Mouse (Mus musculus) T-helper 17 cell (primary cell): ENCODE results near the gene Myh8.

Experiments
- in situ Hi-C, 2 experiments: fragments of 300-600 bp; cut with MboI, MseI; formaldehyde crosslinking; loops; 1 replicate in 1 of 2; 2 replicates in 1 of 2; pipeline ENCODE4 v1.15.1; 2025; ENCODE audit warnings: high pct_unique_total_duplicates in 2 of 2

Myh8 gene

GRCm38 (mm10) chr11:67276601-67277174 lies at the start of gene Myh8:
Gene Myh8, plus strand, starts transcription at chr11:67277124.
- in situ Hi-C loops = no loop called here

GRCm38 (mm10) chr11:67228731-67229130 lies 48.2 kb upstream of the Myh8 start:
- in situ Hi-C loops = no loop called here

GRCm38 (mm10) chr11:67229166-67229565 lies 47.8 kb upstream of the Myh8 start:
- in situ Hi-C loops = no loop called here

- in situ Hi-C loops = no loop called here
Measured at GRCm38 (mm10) chr11:67229946-67230345, 47.0 kb upstream of the Myh8 start.

GRCm38 (mm10) chr11:67235639-67236358 lies 41.1 kb upstream of the Myh8 start:
- in situ Hi-C loops = no loop called here

GRCm38 (mm10) chr11:67236799-67237198 lies 40.1 kb upstream of the Myh8 start:
- in situ Hi-C loops = no loop called here

- in situ Hi-C loops = no loop called here
Measured at GRCm38 (mm10) chr11:67237481-67238079, 39.3 kb upstream of the Myh8 start, which contains the start of gene Myh4. Gene Myh4, plus strand, starts transcription at chr11:67238029.

GRCm38 (mm10) chr11:67241051-67241450 lies 35.9 kb upstream of the Myh8 start:
- in situ Hi-C loops = no loop called here

GRCm38 (mm10) chr11:67253691-67254090 lies 23.2 kb upstream of the Myh8 start:
- in situ Hi-C loops = loop anchor here in 1 of 2 experiments (10.0 kb wide), 1 partner anchor 431 kb away; no protein-coding TSS in a partner anchor

GRCm38 (mm10) chr11:67257048-67257447 lies 19.9 kb upstream of the Myh8 start:
- in situ Hi-C loops = loop anchor here in 1 of 2 experiments (10.0 kb wide), 1 partner anchor 428 kb away; no protein-coding TSS in a partner anchor

GRCm38 (mm10) chr11:67260956-67261355 lies 16.0 kb upstream of the Myh8 start:
- in situ Hi-C loops = no loop called here

GRCm38 (mm10) chr11:67293440-67293839 lies 16.5 kb downstream of the Myh8 start:
- in situ Hi-C loops = no loop called here

GRCm38 (mm10) chr11:67313733-67314452 lies 37.0 kb downstream of the Myh8 start:
- in situ Hi-C loops = no loop called here

- in situ Hi-C loops = no loop called here
Measured at GRCm38 (mm10) chr11:67321358-67321757, 44.4 kb downstream of the Myh8 start, which contains the start of gene Myh13. Gene Myh13, plus strand, starts transcription at chr11:67321658.

GRCm38 (mm10) chr11:67326536-67326935 lies 49.6 kb downstream of the Myh8 start:
- in situ Hi-C loops = no loop called here

GRCm38 (mm10) chr11:67344556-67344955 lies 67.6 kb downstream of the Myh8 start:
- in situ Hi-C loops = loop anchor here in 1 of 2 experiments (10.0 kb wide), 1 partner anchor 350 kb away; no protein-coding TSS in a partner anchor

- in situ Hi-C loops = loop anchor here in 1 of 2 experiments (10.0 kb wide), 1 partner anchor 351 kb away; no protein-coding TSS in a partner anchor
Measured at GRCm38 (mm10) chr11:67345186-67345855, 68.4 kb downstream of the Myh8 start.

GRCm38 (mm10) chr11:67345856-67346236 lies 68.9 kb downstream of the Myh8 start:
- in situ Hi-C loops = loop anchor here in 1 of 2 experiments (10.0 kb wide), 1 partner anchor 351 kb away; no protein-coding TSS in a partner anchor

GRCm38 (mm10) chr11:67350153-67350768 lies 73.3 kb downstream of the Myh8 start:
- in situ Hi-C loops = loop anchor here in 1 of 2 experiments (5.0 to 10.0 kb wide), 2 partner anchors 238 to 335 kb away; no protein-coding TSS in a partner anchor

GRCm38 (mm10) chr11:67353011-67353410 lies 76.1 kb downstream of the Myh8 start:
- in situ Hi-C loops = loop anchor here in 1 of 2 experiments (5.0 to 10.0 kb wide), 2 partner anchors 241 to 338 kb away; no protein-coding TSS in a partner anchor
